Mouse (Mus musculus): ENCODE measurements at regions not wholly inside any gene's neighbourhood (a gene's known extent, or its start where the extent isn't known, plus 50 kb on each side); places are given as distances from the start of the nearest gene placed in this dataset.
"Not testable (repeated sequence)": the region's sequence is repeated elsewhere in the genome, so short reads cannot be mapped to it uniquely, and the experiment has no call there.

DNA sequence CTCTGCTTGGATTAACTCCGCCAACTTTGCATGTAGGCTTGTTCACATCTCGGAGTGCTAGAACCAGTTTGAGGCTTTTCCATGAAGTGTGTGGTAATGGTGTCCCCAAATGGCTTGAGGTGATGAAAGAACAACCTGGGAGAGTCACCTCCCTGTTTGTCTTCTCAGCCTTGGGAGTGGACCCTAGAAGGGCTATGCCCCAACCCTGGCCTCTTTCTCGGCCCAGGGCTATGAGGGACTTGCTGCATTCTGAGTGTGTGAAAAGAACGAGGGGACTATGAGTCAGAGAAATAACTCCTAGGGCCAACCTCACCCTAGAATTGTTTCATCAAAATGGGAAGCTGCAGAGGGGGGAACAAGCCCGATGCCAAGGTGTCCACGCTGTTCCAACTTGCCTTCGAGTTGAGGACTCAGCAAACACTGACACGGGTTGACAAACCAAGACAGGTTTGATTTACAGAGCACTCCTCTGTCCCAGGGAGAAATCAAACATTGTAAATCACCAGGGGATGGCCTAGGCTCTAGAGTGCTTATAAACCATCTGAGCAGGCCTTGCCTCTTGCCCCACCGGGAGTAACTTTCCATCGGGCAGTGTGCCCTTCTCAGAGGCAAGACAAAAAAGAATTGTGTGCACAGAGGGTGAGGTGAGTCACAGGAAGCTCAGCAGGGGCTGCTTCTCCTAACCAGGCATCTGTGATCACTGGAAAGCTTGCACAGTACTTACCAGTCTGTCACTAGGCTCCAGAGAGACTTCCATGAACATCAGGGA lies 186.3 kb upstream of the Tmem45b start:
- DNase-seq: no peak

DNA sequence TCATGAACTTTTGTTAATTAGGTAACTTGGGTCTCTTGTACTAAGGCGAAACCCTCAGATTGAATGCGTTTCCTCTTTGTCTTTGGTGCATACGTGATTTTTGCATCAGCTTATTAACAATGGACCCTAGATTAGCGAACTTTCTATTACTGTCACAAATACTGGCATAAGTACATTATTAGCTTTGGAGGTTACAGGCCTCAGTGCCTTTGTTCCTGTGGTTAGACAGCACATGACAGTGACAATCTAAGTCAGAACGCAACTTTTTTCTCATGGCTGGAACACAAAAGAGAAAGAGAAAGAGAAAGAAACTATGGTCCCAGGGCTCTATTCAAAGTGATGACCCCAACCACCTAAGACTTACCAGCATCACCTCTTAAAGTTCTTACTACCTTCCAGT lies 184.8 kb upstream of the Tmem45b start:
- DNase-seq: no peak

DNA sequence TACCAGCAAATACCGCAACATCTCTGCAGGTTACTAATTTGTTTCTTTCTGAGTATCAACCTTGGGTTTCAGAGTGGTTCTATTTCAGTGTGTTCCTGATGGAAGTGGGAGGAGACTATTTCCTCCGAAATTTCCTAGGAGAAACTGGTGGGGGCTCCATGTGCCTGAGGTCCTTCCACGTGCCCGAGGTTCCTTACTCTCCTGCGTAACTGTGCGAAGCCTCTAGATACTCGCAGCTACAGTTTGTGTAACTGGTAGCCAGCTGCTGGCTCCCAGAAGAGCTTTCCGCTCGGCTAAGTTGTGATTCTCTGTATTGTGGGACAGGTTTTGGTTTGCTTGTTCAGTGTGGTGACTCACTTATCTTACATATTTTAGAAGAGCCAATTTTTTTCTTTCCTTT lies 184.3 kb upstream of the Tmem45b start:
- DNase-seq: no peak

GRCm38 (mm10) chr9:31645114-31645513 lies 180.9 kb upstream of the Tmem45b start:
- DNase-seq: no peak

- no peak for DNase-seq
Observed at GRCm38 (mm10) chr9:31644106-31644505, 179.8 kb upstream of the Tmem45b start.

GRCm38 (mm10) chr9:31642169-31642568 lies 177.9 kb upstream of the Tmem45b start:
- DNase-seq: no peak

- no peak for DNase-seq
Observed at GRCm38 (mm10) chr9:31628291-31628690, 164.0 kb upstream of the Tmem45b start.

DNA sequence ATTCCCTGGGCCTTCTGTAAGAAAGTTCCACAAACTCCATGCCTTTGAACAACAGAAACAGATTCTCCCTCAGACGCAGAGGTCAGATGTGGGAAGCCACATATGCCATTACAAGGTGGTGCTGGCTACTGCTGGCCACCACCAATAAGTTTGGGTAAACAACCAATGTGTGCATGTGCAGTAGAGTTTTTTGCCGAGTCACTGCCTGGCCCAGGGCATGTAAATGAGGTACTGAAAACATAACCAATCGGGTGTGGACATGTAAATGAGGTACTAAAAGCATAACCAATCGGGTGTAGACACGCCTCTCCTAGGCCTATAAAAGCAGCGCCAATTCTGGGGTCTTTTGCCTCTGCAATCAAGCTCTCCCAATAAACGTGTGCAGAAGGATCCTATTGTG lies 157.3 kb upstream of the Tmem45b start:
- not testable (repeated sequence) for DNase-seq

DNA sequence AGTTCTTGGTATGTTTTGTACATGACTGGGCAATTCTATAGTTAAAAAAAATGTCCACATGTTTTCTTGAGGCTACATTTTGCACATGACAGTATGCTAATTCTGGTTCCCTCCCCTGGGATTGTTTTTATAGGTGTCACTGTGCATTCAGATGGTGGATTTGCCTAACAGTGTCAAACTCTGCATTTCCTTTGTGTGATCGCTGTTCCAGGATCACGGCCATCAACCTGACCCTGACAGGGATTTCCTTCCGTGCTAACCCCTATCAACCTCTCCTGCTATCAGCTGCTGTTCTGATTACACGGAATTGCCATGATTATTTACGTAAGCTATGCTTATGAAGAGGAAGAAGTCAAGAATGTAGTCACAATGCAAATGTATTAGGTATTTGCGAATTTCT lies 155.1 kb upstream of the Tmem45b start:
- no peak for DNase-seq

- peak in 1 of 2 experiments; percentile 2 for DNase-seq
Observed at GRCm38 (mm10) chr9:31614250-31614945, 150.1 kb upstream of the Tmem45b start.

DNA sequence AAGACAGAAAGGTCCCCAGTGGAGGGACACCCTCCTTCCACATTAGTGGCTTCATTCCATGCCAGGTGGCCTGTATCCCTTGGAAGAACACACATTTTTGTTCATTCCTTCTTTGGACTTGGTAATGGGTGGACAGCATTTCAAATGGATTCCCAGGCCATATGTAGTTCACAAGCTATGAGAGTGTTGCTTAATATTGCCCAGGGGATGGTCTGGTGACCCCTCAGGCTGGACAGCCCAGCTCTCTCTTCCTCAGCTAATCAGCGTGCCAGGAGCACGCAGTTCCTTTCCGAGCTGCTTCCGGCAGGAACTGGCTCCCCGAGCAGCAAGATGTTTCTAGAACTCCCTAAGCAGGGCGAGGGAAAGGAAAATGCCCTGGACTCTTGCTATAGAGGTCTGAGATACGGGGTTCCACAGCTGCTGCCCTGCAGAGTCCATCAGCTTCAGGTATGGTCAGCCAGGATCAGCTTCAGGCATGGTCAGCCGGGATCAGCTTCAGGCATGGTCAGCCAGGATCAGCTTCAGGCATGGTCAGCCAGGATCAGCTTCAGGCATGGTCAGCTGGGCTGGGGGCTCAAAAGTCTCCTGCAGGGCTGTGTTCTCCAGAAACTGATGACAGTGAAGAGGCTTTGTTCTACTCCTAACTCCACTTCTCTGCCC lies 146.9 kb upstream of the Tmem45b start:
- no peak for DNase-seq

GRCm38 (mm10) chr9:31610631-31611030 lies 146.4 kb upstream of the Tmem45b start:
- DNase-seq: no peak

DNA sequence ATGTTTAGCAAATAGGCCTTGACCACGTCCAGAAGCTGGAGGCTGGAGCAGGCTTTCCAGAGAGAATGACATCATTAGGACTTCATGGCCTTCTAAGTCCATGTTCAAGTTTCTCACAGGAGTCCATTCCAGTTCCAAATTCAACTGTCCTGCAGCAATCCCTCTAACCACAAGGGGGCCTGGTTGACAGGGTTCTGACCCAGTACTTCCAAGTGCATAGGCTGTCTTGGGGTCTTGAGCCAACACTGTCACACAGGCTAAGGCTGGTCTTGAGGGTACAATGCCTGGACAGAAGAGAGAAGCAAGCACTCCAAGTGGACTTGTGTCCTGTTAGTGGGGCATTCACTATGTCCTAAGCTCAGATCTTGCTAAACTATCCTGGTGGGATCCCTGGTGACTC lies 145.9 kb upstream of the Tmem45b start:
- peak in 1 of 2 experiments; percentile 1 for DNase-seq

DNA sequence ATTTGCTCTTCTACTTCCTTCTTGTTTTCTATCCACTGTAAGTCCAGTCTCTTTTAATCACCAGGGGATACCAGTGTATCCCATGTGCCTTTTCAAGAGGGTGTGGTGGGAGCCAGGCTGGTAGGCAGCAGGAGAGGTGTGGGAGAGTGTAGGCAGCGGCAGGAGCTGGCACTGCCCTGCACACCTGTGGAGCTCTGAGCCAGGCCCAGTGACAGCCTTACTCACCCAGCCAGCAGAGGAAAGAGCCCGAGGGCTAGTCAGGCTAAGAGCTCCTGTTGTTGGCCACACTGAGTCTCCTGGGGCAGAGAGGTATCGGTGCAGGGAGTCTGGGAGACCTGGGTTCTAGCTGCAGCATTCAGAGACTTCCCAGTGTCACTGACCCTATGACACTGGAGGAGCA lies 145.5 kb upstream of the Tmem45b start:
- no peak for DNase-seq

GRCm38 (mm10) chr9:31608084-31608870 lies 144.0 kb upstream of the Tmem45b start:
- DNase-seq: no peak

GRCm38 (mm10) chr9:31606936-31607335 lies 142.7 kb upstream of the Tmem45b start:
- DNase-seq: no peak

- no peak for DNase-seq
Observed at GRCm38 (mm10) chr9:31604497-31605090, 140.3 kb upstream of the Tmem45b start.

- no peak for DNase-seq
Observed at GRCm38 (mm10) chr9:31602707-31603106, 138.4 kb upstream of the Tmem45b start.

DNA sequence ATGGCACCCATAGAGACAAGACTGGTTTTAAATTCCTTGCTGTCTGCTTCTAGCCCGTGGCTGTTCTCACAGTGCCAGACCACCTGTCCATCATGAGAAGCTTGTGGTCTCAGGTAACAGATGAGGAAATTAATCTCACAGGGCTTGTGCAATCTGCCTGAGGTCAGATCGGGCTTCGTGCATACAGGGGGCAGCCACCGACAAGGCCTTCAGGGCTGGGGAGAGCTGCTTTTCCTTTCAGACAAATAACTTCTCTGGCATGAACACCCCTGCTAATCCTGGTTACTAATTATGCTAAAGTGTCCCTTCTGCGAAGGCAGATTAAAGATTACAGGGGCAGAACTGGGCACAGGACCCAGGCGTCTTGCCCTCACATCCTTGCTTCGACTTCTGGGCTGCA lies 130.8 kb upstream of the Tmem45b start:
- DNase-seq: no peak

GRCm38 (mm10) chr9:31587671-31588070 lies 123.4 kb upstream of the Tmem45b start:
- no peak for DNase-seq

DNA sequence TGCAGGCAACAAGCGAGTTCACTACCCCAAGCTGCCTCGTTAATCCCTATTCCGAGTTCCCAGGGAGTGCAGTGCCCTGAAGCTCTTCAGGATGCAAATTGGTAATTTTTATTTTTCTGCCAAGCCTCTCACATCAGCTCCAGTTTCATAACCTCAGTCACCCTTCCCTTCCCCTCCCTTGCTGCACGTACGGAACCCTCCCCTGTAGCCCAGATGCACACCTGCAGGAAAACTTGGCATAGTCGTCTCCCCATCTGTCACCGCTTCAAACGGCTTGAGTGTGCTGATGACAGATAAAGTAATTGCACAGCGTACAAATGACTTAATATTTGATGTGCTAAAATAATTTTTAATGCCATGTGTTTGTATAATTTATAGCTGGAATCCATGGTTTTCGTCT lies 119.7 kb upstream of the Tmem45b start:
- no peak for DNase-seq

- DNase-seq: no peak
Observed at GRCm38 (mm10) chr9:31582947-31583346, 118.7 kb upstream of the Tmem45b start.

All from cerebellum, adult 18-20 months (tissue).